ENCODE assay signal across 24 mouse cellular contexts in the genomic region with DNA sequence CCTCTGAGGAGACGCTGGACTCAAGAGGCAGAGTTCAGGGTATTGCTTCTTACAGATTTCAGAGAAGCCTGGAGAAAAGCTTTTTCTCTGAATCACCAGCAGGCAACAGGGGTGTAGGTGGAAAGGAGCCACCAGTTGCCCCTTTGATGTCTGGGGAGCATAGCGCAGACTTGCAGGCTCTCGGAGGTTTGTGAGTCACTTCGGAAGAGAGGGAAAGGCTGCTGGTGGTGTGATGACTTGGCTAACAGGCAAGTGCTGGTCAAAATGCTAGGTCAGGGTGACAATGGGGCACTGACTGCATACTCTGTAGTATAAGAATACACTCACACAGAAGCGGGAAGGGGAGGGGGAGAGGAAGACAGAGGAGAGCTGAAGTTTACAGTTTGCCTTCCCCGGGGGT. TPM values are rescaled to one million over a fixed set of nuclear protein-coding genes. Genes with fewer than 3 reads are reported as not detected.
DNase-seq lines count a peak whose midpoint lies in the region; ATAC-seq and TF ChIP-seq lines count a peak whose summit lies in the region.
"Had no signal": no experiment of that assay in that cellular context is flagged by ENCODE, and none has a peak within 500 bp of the region (broad histone marks: within the 10 kb centered on the region; RNA-seq: fewer than 3 reads in every experiment).

No protein-coding gene starts in this region.

- DNase-seq in heart, embryonic 10.5 days (ENCODE audit: low spot score), result peak; percentile 36
- DNase-seq in heart, postnatal 14 days, result no peak
- DNase-seq in Patski (ENCODE audit: low read depth, low spot score), result peak; percentile 22
- DNase-seq in adrenal gland, postnatal 36 days, result peak; percentile 57 to 58
- peak; percentile 26 for DNase-seq in yolk sac, embryonic 10.5 days (ENCODE audit: low spot score)
- no peak for DNase-seq in spleen, postnatal 14 days (ENCODE audit: low spot score in 2 of 2)
- DNase-seq in kidney, postnatal 14 days, result no peak
- DNase-seq: cerebellum, adult 9-10 months; gastrocnemius, postnatal 10 days; kidney, postnatal 36 days; lung, postnatal 14 days; thymus, postnatal 4 days had no signal

- POLR2A ChIA-PET in Patski (lab: Charles Lee), result no interaction called here

- H3K4me2 ChIP-seq in heart, embryonic 12.5 days, result no peak overlapping the region
- H3K4me2 ChIP-seq: embryonic facial prominence, embryonic 12.5 days; hindbrain, embryonic 14.5 days; limb, embryonic 15.5 days; midbrain, embryonic 11.5 days had no signal

- H3K27ac ChIP-seq in heart, embryonic 10.5 days, result no peak overlapping the region
- no peak overlapping the region for H3K27ac ChIP-seq in heart, embryonic 12.5 days (ENCODE audit: poor library complexity, severe bottlenecking)
- H3K27ac ChIP-seq: embryonic facial prominence, embryonic 12.5 days; hindbrain, embryonic 14.5 days; limb, embryonic 15.5 days had no signal

- H3K9me3 ChIP-seq in heart, embryonic 10.5 days, result no peaks in the 10 kb centered on the region
- no peaks in the 10 kb centered on the region for H3K9me3 ChIP-seq in heart, embryonic 12.5 days (replicated peaks)
- H3K9me3 ChIP-seq: embryonic facial prominence, embryonic 12.5 days; G1E; limb, embryonic 15.5 days had no signal

- no peak for TF ChIP-seq CTCF in Patski (IDR thresholded peaks at IDR 0.05)

- H3K27me3 ChIP-seq in heart, embryonic 10.5 days (ENCODE audit: insufficient read depth, poor library complexity, severe bottlenecking), result peaks cover 11% of the 10 kb centered on the region; the same call in 1 of the 2 replicates
- no peaks in the 10 kb centered on the region for H3K27me3 ChIP-seq in Patski
- H3K27me3 ChIP-seq in heart, embryonic 12.5 days (replicated peaks), result peaks cover 26% of the 10 kb centered on the region
- H3K27me3 ChIP-seq: embryonic facial prominence, embryonic 12.5 days; limb, embryonic 15.5 days had no signal

- 29% methylated on average over 6 of the region's 6 CpGs for WGBS in heart, embryonic 10.5 days
- WGBS in heart, embryonic 12.5 days, result 33% methylated on average over 6 of the region's 6 CpGs

- CTCF ChIA-PET in Patski (lab: Charles Lee), result interaction anchor here (1.1 kb wide), 1 partner anchor 229 kb away, joined by 3 read pairs; no protein-coding TSS in a partner anchor

- no peaks in the 10 kb centered on the region for H3K36me3 ChIP-seq in heart, embryonic 10.5 days
- H3K36me3 ChIP-seq in heart, embryonic 12.5 days, result no peaks in the 10 kb centered on the region
- H3K36me3 ChIP-seq: embryonic facial prominence, embryonic 12.5 days; G1E; limb, embryonic 15.5 days had no signal

- in situ Hi-C loops in Patski (cut with MboI; ENCODE audit: low pct_unique_long_range_greater_than_20kb), result no loop called here

- no peak overlapping the region for H3K9ac ChIP-seq in heart, embryonic 12.5 days
- H3K9ac ChIP-seq: embryonic facial prominence, embryonic 12.5 days; hindbrain, embryonic 14.5 days; limb, embryonic 15.5 days had no signal

- ATAC-seq in Patski, result peak; percentile 33
- ATAC-seq in heart, embryonic 12.5 days (ENCODE audit: insufficient number of reproducible peaks, low FRiP score), result no peak
- ATAC-seq: intestine, postnatal 0 days had no signal

- intact Hi-C loops in heart, postnatal 14 days (cut with DNase I), result no loop called here

- H3K4me1 ChIP-seq in heart, embryonic 10.5 days, result 0 out of 2 replicates have a peak, but pooled peaks cover 4% of the 10 kb centered on the region
- H3K4me1 ChIP-seq in heart, embryonic 12.5 days (replicated peaks), result no peaks in the 10 kb centered on the region
- H3K4me1 ChIP-seq: embryonic facial prominence, embryonic 12.5 days had no signal

- H3K4me3 ChIP-seq in heart, embryonic 10.5 days, result no peak overlapping the region
- no peak overlapping the region for H3K4me3 ChIP-seq in heart, embryonic 12.5 days
- H3K4me3 ChIP-seq: embryonic facial prominence, embryonic 12.5 days; limb, embryonic 15.5 days had no signal

RNA-seq across cellular contexts. Expression of gene Cacng6, which starts 27.2 kb away (rescaled TPM):
- 9.6 and 23.7 TPM in 2 replicates for polyA plus RNA-seq in heart, embryonic 10.5 days (2016; fragmentation: Nextera tagmentation; extraction: Ambion mirVana)
- under 1 TPM; 0.72 to 0.95 TPM for total RNA-seq in heart, postnatal 14 days (2021)
- not detected for polyA plus RNA-seq in Patski (2021)
- total RNA-seq in adrenal gland, postnatal 36 days (2021), result not detected
- 23.1 and 23.5 TPM in 2 replicates for polyA plus RNA-seq in heart, embryonic 12.5 days (2016; fragmentation: Nextera tagmentation; extraction: Ambion mirVana)
- polyA plus RNA-seq: G1E; hindbrain, embryonic 14.5 days; midbrain, embryonic 11.5 days; small intestine, adult 2 months had no signal

RNA-seq across cellular contexts. Expression of gene Tarm1, which starts 51.3 kb away (rescaled TPM):
- not detected in 2 replicates for polyA plus RNA-seq in heart, embryonic 10.5 days (2016; fragmentation: Nextera tagmentation; extraction: Ambion mirVana)
- total RNA-seq in heart, postnatal 14 days (2021), result not detected
- polyA plus RNA-seq in Patski (2021), result not detected
- 1 to 10 TPM; 1.2 to 1.8 TPM for total RNA-seq in adrenal gland, postnatal 36 days (2021)
- polyA plus RNA-seq in heart, embryonic 12.5 days (2016; fragmentation: Nextera tagmentation; extraction: Ambion mirVana), result not detected in 2 replicates
- total RNA-seq: gastrocnemius, postnatal 10 days; heart, postnatal 25 days; layer of hippocampus, postnatal 14 days; left cerebral cortex, postnatal 25 days had no signal
- polyA plus RNA-seq: C2C12; embryonic facial prominence, embryonic 12.5 days; G1E; hindbrain, embryonic 14.5 days; intestine, postnatal 0 days; midbrain, embryonic 11.5 days; small intestine, adult 2 months had no signal

Comparison
In these comparisons a context has a peak if more than half of its experiments do, and no peak if none do; other contexts are left out.
1. DNase-seq: peak in heart, embryonic 10.5 days (single experiment), Patski (single experiment), adrenal gland, postnatal 36 days (2 of 2) and yolk sac, embryonic 10.5 days (single experiment); none in heart, postnatal 14 days (0 of 2), spleen, postnatal 14 days (0 of 2) and kidney, postnatal 14 days (single experiment).
2. RNA of gene Cacng6, which starts 27.2 kb away (polyA plus RNA-seq): 23.1 to 23.5 TPM in heart, embryonic 12.5 days and 9.6 to 23.7 TPM in heart, embryonic 10.5 days; not detected in Patski (single experiment); every median in the first group is over 10 times any median in the second.